Mouse (Mus musculus) liver, embryonic 15.5 days (tissue): ENCODE data around the gene Gm21943. TPM values are rescaled to one million over a fixed set of nuclear protein-coding genes. Genes with fewer than 3 reads are reported as not detected.
"Not testable (repeated sequence)": the region's sequence is repeated elsewhere in the genome, so short reads cannot be mapped to it uniquely, and the experiment has no call there.

Source experiments
- ATAC-seq: fragments of 200-750 bp; cut with Nextera tagmentation; 2 replicates; pipeline ENCODE4 v1.8.0; 2017; ENCODE audit warnings: moderate number of reproducible peaks, mild to moderate bottlenecking, moderate library complexity; ENCODE audit not compliant: insufficient read depth
- H3K27ac ChIP-seq: fragments of 300-500 bp; sonication (generic); replicated peaks from 2 replicates; pipeline ENCODE4 v1.5.1; 2015; ENCODE audit warnings: mild to moderate bottlenecking, inconsistent platforms
- H3K27me3 ChIP-seq: fragments of 300-500 bp; sonication (generic); 2 replicates; pipeline ENCODE4 v1.6.1; 2015; ENCODE audit warnings: mild to moderate bottlenecking, inconsistent platforms
- H3K36me3 ChIP-seq: fragments of 300-500 bp; sonication (generic); replicated peaks from 2 replicates; pipeline ENCODE4 v1.6.1; 2015; ENCODE audit warnings: moderate library complexity, mild to moderate bottlenecking, inconsistent platforms
- H3K4me1 ChIP-seq: fragments of 300-500 bp; sonication (generic); replicated peaks from 2 replicates; pipeline ENCODE4 v1.6.1; 2015; ENCODE audit warnings: inconsistent platforms
- H3K4me2 ChIP-seq: fragments of 300-500 bp; sonication (generic); 2 replicates; pipeline ENCODE4 v1.6.1; 2015; ENCODE audit warnings: moderate library complexity, mild to moderate bottlenecking, inconsistent platforms
- H3K4me3 ChIP-seq: fragments of 300-500 bp; sonication (generic); replicated peaks from 2 replicates; pipeline ENCODE4 v1.5.1; 2015; ENCODE audit warnings: mild to moderate bottlenecking, inconsistent platforms
- H3K9ac ChIP-seq: fragments of 300-500 bp; sonication (generic); 2 replicates; pipeline ENCODE4 v1.6.1; 2015; ENCODE audit warnings: moderate library complexity, mild to moderate bottlenecking, inconsistent platforms
- H3K9me3 ChIP-seq: fragments of 300-500 bp; sonication (generic); replicated peaks from 2 replicates; pipeline ENCODE4 v1.6.1; 2016; ENCODE audit warnings: inconsistent platforms
- WGBS: fragments of 180-500 bp; shearing (Covaris S2); methylation state at CpG from one replicate; pipeline ENCODE4 v1.1.7; 2015; ENCODE audit warnings: mixed read lengths; ENCODE audit not compliant: insufficient replicate concordance; 5-methylcytosine and 5-hydroxymethylcytosine counted together
- polyA plus RNA-seq: library from polyadenylated mRNA; unstranded; fragments of >200 nt; fragmentation: Nextera tagmentation; extraction: Ambion mirVana; gene quantifications from 2 replicates; pipeline ENCODE4 v1.2.1, GENCODE M21; 2015

Gene Gm21943
- polyA plus RNA-seq: not detected in 2 replicates

GRCm38 (mm10) chrY:57533644-57534043, at the start of gene Gm21943:
TSS of gene Gm21943 (minus strand) at chrY:57533744.
- H3K27ac ChIP-seq, H3K4me1 ChIP-seq, H3K4me2 ChIP-seq, H3K9ac ChIP-seq, ATAC-seq, H3K27me3 ChIP-seq, H3K9me3 ChIP-seq, H3K4me3 ChIP-seq, H3K36me3 ChIP-seq: not testable (repeated sequence)
- WGBS: no CpG with 5 or more reads among the region's 4 CpGs

Other genes with a start within 250 kb of the Gm21943 start
- gene Gm28961, start 172.0 kb upstream of the Gm21943 start, polyA plus RNA-seq: not detected in 2 replicates